Mouse (Mus musculus) heart, embryonic 16.5 days (tissue): ENCODE measurements around the gene Topaz1. TPM values are rescaled to one million over a fixed set of nuclear protein-coding genes. Genes with fewer than 3 reads are reported as not detected.

Source experiments
- ATAC-seq: fragments of 200-750 bp; cut with Nextera tagmentation; replicated peaks from 2 replicates; pipeline ENCODE4 v1.8.0; 2017; ENCODE audit warnings: moderate number of reproducible peaks; ENCODE audit not compliant: insufficient read depth, low FRiP score; ENCODE audit errors: extremely low read depth
- H3K27ac ChIP-seq: fragments of 300-500 bp; sonication (generic); 2 replicates; pipeline ENCODE4 v1.5.1; 2014; ENCODE audit warnings: mild to moderate bottlenecking, low read length, control low read depth, moderate library complexity
- H3K27me3 ChIP-seq: fragments of 300-500 bp; sonication (generic); 2 replicates; pipeline ENCODE4 v1.6.1; 2014; ENCODE audit warnings: low read length, mixed read lengths; ENCODE audit not compliant: control insufficient read depth, insufficient read depth
- H3K36me3 ChIP-seq: fragments of 300-500 bp; sonication (generic); 2 replicates; pipeline ENCODE4 v1.6.1; 2014; ENCODE audit not compliant: control insufficient read depth, insufficient read depth
- H3K4me1 ChIP-seq: fragments of 300-500 bp; sonication (generic); 2 replicates; pipeline ENCODE4 v1.6.1; 2014; ENCODE audit warnings: low read length, mixed read lengths; ENCODE audit not compliant: control insufficient read depth, insufficient read depth
- H3K4me2 ChIP-seq: fragments of 300-500 bp; sonication (generic); 2 replicates; pipeline ENCODE4 v1.6.1; 2014; ENCODE audit warnings: low read depth, mild to moderate bottlenecking, control low read depth, low read length
- H3K4me3 ChIP-seq: fragments of 300-500 bp; sonication (generic); 2 replicates; pipeline ENCODE4 v1.5.1; 2014; ENCODE audit warnings: mild to moderate bottlenecking, control low read depth, low read length
- H3K9ac ChIP-seq: fragments of 300-500 bp; sonication (generic); 2 replicates; pipeline ENCODE4 v1.6.1; 2014; ENCODE audit warnings: low read length, control low read depth
- H3K9me3 ChIP-seq: fragments of 300-500 bp; sonication (generic); replicated peaks from 2 replicates; pipeline ENCODE4 v1.6.1; 2016; ENCODE audit warnings: low read length; ENCODE audit not compliant: control insufficient read depth
- WGBS: fragments of 180-500 bp; shearing (Covaris S2); extraction: QIAGEN DNeasy Blood & Tissue Kit; methylation state at CpG from one replicate; pipeline ENCODE4 v1.1.7; 2014; 5-methylcytosine and 5-hydroxymethylcytosine counted together
- polyA plus RNA-seq: library from polyadenylated mRNA; unstranded; fragments of >200 nt; fragmentation: Nextera tagmentation; extraction: Ambion mirVana; gene quantifications from 2 replicates; pipeline ENCODE4 v1.2.1, GENCODE M21; 2015

Gene Topaz1
- polyA plus RNA-seq, 1 experiment from 2014 or later, result not detected

DNA sequence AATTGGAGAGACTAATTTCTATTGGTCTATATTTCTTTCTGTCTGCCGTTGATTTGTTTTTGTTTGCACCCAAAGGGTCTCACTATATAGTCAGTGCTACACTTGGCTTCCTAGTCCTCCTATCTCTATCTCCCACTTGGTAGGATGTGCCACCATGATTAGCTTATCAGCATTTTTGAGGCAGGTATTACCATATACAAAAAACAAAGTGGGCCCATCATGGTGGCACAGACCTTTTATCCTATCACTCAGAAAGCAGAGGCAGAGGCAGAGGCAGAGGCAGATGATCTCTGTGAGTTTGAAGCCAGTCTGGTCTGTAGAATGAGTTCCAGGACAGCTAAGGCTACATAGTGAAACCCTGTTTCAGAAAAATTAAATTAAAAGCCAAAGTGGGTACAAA is 39.4 kb downstream of the Topaz1 start:
- no peaks in the 10 kb centered on the region for H3K27me3 ChIP-seq
- no peak overlapping the region for H3K4me3 ChIP-seq
- H3K9ac ChIP-seq, result no peak overlapping the region
- H3K9me3 ChIP-seq, result no peaks in the 10 kb centered on the region
- no peaks in the 10 kb centered on the region for H3K36me3 ChIP-seq
- ATAC-seq, result no peak
- no peaks in the 10 kb centered on the region for H3K4me1 ChIP-seq
- H3K4me2 ChIP-seq, result no peak overlapping the region
- 75% methylated on average over 1 of the region's 1 CpGs for WGBS
- no peak overlapping the region for H3K27ac ChIP-seq

DNA sequence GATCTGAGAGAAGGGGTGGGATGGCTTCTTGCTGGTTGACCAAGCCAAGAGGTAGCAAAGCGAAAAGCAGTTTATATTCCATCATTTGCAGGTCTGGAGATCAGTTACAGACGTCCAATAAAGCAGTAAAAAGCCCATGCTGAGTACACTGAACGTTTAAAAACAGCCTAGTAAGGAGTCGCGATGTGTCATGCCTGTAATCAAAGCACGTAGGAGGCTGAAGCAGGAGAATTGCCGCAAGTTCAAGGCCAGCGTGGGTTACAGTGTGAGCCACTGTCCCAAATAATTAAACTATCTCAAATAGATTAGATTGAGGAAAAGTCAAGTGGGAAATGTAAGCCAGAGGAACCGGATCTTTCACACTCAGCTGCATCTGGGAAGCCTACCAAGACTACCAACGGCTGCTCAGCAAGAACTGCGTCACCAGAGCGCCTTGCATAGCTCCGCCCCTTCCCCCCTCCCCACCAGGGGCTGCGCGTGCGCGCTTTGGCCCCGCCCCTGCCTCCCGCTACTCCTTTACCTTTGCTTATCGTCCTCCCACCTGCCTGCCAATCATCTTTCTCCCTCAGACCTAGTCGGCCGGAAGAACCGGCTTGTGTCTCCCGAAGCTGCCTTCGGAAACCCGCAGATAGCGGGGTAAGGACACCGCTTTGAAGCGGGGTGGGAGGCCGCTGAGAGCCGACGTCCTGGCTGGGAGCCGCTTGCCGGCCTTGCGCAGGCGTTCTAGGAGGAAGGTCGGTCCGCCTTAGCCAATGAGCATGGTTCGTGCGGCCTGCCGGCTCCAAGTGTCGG is 58.1 kb downstream of the Topaz1 start, which contains the start of gene Tcaim:
Gene Tcaim (plus strand): TSS at position 487 of the 792 bp plus-strand sequence.
- H3K9me3 ChIP-seq, result no peaks in the 10 kb centered on the region
- peaks cover 2% of the 10 kb centered on the region; the same call in 1 of the 2 replicates for H3K36me3 ChIP-seq
- peak; percentile 99 for ATAC-seq
- no peaks in the 10 kb centered on the region for H3K27me3 ChIP-seq
- WGBS, result 5% methylated on average over 42 of the region's 42 CpGs
- peak within 1 kb of the TSS; percentile 88 for H3K4me3 ChIP-seq
- peak within 1 kb of the TSS; percentile 89 for H3K9ac ChIP-seq
- peak within 1 kb of the TSS; percentile 97 for H3K27ac ChIP-seq
- peaks cover 9% of the 10 kb centered on the region for H3K4me1 ChIP-seq
- peak within 1 kb of the TSS; percentile 94 for H3K4me2 ChIP-seq

DNA sequence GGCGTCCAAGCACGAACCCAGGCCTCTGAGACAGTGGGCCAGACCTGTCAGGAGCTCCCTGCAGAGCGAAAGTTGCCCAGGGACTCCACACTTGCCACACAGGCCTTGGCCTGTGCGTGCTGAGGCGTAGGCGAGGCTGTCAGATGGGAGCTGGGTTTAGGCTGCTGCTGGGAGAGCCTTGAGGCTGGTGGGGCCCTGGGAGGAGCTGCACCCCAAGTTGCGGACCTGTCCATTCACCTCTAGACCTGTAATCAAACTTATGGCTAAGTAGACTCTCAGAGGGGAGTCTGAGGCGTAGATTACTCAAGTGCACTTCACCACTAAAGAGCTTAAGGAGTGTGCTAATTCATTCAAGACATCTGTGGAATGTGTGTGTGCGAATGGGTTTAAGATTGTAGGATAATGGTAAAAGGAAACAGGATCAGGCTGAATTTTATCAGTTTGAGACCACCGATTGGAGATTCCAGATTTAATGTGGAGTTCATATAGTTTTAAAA is 58.7 kb downstream of the Topaz1 start:
- H3K9ac ChIP-seq, result peak overlapping the region; percentile 89
- H3K36me3 ChIP-seq, result peaks cover 2% of the 10 kb centered on the region; the same call in 1 of the 2 replicates
- H3K27me3 ChIP-seq, result no peaks in the 10 kb centered on the region
- H3K4me3 ChIP-seq, result peak overlapping the region; percentile 88
- H3K4me1 ChIP-seq, result peaks cover 16% of the 10 kb centered on the region
- H3K4me2 ChIP-seq, result peak overlapping the region; percentile 94
- no peak; the same call in 1 of the 2 replicates for ATAC-seq
- no peaks in the 10 kb centered on the region for H3K9me3 ChIP-seq
- 7% methylated on average over 10 of the region's 10 CpGs for WGBS
- H3K27ac ChIP-seq, result peak overlapping the region; percentile 97

DNA sequence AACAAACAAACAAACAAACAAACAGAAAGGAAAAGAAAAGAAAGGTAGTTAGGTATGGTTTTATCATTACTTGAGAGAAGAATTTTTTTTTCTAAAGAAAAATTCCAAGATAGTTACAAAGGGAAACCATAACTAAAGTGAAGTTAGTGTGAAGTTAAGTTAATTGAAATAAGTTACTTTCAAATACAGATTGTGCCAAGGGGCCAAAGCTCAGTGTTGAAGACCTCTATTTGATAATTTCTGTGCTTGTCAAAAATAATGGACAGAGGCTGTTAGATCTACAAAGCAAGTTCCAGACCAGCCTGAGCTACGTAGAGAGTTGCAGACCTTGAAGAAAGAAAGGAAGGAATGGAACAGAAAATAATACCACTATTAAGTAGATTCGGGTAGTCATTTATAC is 60.0 kb downstream of the Topaz1 start:
- no peak for ATAC-seq
- H3K27me3 ChIP-seq, result no peaks in the 10 kb centered on the region

DNA sequence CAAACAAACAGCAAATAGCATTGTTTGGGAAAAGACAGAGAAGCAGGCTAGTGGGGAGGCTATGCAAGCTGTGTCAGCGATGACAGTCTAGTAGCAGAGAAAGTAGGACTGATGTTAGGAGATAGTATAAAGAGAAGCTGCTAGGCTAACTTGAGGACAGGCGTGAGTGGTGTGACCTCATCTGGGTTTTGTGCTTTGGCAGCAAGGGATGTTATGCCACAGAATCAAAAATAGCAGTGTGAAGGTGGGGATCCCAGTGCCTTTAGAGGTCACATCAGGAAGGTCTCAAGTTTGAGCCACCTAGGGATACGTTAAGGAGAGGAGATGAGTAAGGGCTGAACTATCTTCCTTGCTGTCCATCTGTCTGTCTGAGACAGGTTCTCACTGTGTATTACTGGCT is 63.1 kb downstream of the Topaz1 start:
- Histone ChIP-seq H3K4me1 (peaks cover 16% of the 10 kb centered on the region), H3K27me3 (no peaks in the 10 kb centered on the region), H3K27ac (no peak overlapping the region), H3K4me3 (no peak overlapping the region), H3K4me2 (no peak overlapping the region), H3K9ac (no peak overlapping the region), H3K36me3 (peaks cover 6% of the 10 kb centered on the region), H3K9me3 (no peaks in the 10 kb centered on the region)
- WGBS, result 44% methylated on average over 3 of the region's 3 CpGs
- no peak for ATAC-seq

More for the DNA sequence above, 60.0 kb downstream of the Topaz1 start:
- H3K4me1 ChIP-seq, result peaks cover 16% of the 10 kb centered on the region
- H3K36me3 ChIP-seq, result peaks cover 2% of the 10 kb centered on the region; the same call in 1 of the 2 replicates
- no peak overlapping the region for H3K4me3 ChIP-seq
- H3K9me3 ChIP-seq, result no peaks in the 10 kb centered on the region
- no peak overlapping the region for H3K27ac ChIP-seq
- H3K9ac ChIP-seq, result no peak overlapping the region
- H3K4me2 ChIP-seq, result no peak overlapping the region
- WGBS, result 87% methylated on average over 2 of the region's 2 CpGs

DNA sequence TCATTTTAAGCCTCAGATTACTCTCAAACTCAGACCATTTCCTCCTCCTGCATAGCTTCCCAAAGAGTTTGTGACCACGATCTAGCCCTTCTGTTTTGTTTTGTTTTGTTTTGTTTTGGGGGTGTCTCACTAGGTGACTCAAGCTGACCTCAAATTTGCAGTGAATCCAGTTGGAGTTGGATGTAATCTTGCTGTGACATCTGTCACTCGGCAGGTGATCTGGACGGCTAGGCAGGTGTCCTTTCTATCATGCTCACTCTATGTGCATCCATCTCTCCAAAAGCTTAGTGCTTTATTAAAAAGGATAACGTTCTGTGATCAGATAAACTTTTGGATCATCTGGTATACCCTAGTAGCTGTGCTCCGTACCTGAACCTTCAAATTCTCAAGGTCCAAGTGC is 65.2 kb downstream of the Topaz1 start:
- Histone ChIP-seq H3K9me3 (no peaks in the 10 kb centered on the region), H3K4me3 (no peak overlapping the region), H3K4me1 (peaks cover 11% of the 10 kb centered on the region), H3K9ac (no peak overlapping the region), H3K27ac (no peak overlapping the region), H3K4me2 (no peak overlapping the region), H3K27me3 (no peaks in the 10 kb centered on the region), H3K36me3 (peaks cover 9% of the 10 kb centered on the region)
- WGBS, result 82% methylated on average over 5 of the region's 5 CpGs
- no peak for ATAC-seq

DNA sequence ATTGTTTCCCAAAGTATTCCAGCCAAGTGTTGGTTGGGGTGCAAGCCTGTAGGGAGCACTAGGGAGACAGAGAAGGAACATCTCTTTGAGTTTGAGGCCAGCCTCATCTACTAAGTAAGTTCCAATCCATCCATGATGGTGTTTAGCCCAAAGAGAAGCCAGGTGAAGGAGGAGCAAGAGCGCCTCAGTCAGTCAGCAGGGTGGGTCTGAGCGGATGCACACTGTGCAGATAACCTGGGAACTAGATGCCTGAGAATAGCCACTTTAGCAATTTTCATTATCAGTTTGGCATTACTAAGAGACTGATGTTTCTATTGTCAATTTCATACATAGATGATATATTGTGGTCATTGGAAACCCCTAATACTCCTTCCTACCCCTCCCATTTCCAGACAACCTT is 67.6 kb downstream of the Topaz1 start:
- peaks cover 11% of the 10 kb centered on the region for H3K36me3 ChIP-seq
- no peak overlapping the region for H3K9ac ChIP-seq
- no peak overlapping the region for H3K27ac ChIP-seq
- no peaks in the 10 kb centered on the region for H3K9me3 ChIP-seq
- no peak overlapping the region for H3K4me2 ChIP-seq
- H3K4me1 ChIP-seq, result peaks cover 11% of the 10 kb centered on the region
- no peak overlapping the region for H3K4me3 ChIP-seq
- no peak for ATAC-seq
- 96% methylated on average over 2 of the region's 2 CpGs for WGBS
- H3K27me3 ChIP-seq, result no peaks in the 10 kb centered on the region

DNA sequence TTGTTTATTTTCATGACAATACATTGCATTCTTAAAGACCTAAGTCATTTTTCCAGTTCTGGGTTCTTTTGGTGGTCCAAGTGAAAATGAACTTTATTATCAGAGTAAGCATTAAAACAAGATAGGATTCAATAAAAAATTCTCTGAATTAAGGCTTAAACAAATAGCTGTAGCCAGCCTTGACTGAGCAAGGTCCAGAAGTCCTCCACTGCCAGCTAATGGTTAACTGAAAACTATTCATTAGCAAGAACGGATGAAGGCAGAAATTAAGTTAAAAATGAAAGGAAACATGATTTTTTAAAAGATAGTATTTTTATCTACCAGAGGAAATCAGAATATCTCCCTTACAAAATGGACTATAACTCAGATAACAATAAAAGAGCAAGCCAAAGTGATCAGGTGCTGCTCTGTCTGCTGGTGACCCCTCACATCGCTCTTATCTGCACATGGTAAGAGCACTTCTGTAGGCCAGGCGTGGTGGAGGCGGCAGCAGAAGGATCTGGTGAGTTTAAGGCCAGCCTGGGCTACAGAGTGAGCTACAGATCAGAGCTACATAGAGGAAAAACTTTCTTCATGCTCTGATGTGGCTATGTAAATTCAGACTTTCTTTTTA is 68.2 kb downstream of the Topaz1 start:
- H3K4me1 ChIP-seq, result peaks cover 6% of the 10 kb centered on the region
- H3K9me3 ChIP-seq, result no peaks in the 10 kb centered on the region
- no peak overlapping the region for H3K27ac ChIP-seq
- no peak for ATAC-seq
- H3K27me3 ChIP-seq, result no peaks in the 10 kb centered on the region
- 58% methylated on average over 4 of the region's 4 CpGs for WGBS
- peaks cover 14% of the 10 kb centered on the region for H3K36me3 ChIP-seq
- H3K4me2 ChIP-seq, result no peak overlapping the region
- no peak overlapping the region for H3K4me3 ChIP-seq
- no peak overlapping the region for H3K9ac ChIP-seq
